Mouse (Mus musculus): ENCODE measurements around the gene Dnajc15. TPM values are rescaled to one million over a fixed set of nuclear protein-coding genes. Genes with fewer than 3 reads are reported as not detected.

Gene Dnajc15
- polyA plus RNA-seq (2014; fragmentation: Nextera tagmentation; extraction: Ambion mirVana), result 101 and 109 TPM in 2 replicates

DNA sequence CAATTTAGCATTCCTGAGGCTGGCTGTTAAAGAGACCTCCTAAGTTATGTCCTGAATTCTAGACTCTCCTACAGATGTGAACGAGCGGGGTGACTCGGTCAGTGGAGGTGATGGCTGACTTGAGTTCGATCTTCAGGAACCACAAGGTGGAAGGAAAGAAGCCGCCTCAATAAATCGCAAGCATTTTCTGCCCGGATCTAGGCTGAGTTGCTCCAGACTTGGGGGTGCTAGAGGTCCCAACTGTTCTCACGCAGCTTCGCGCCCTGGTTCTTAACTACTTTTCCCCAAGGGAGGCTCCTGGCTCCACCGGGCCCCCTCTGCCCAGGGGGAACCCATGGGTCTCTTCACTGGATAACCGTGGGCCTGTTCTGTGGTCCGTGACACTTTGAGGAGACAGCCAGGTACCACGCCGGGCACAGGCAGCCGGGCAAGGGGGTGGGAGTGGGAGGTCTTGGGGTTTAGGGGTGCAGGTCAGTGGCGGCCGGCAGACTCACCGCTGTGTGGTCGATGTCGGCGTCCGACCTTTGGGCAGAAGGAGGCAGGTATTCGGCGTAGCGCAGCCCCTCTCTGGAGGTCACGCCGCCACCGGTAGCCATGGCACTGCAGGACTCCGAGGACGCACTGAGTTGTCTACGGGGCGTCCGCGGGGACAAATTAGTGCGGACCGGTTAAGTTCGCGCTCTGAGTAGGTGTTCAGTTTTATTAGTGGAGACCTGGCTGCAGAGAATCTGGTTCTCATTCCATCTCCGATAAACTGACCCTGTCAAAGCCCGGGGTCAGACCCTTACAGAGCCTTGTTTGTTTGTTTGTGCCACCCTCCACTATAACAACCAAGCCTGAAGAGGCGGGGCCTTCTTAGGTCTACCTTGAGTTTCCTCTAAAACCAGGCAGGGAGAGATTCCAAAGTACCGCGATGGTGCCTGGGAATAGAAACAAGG, at the start of gene Dnajc15:
Dnajc15 (minus strand) TSS at position 822 of the 938 bp plus-strand sequence.
- Histone ChIP-seq H3K9ac (ENCODE audit: low read length) (peak within 1 kb of the TSS; percentile 71), H3K4me3 (ENCODE audit: low read depth, low read length) (peak within 1 kb of the TSS; percentile 82), H3K27me3 (replicated peaks; ENCODE audit: control insufficient read depth, insufficient read depth, low read length) (no peaks in the 10 kb centered on the region), H3K36me3 (ENCODE audit: control insufficient read depth, insufficient read depth, low read length) (no peaks in the 10 kb centered on the region), H3K4me1 (replicated peaks; ENCODE audit: control insufficient read depth, insufficient read depth, low read length) (no peaks in the 10 kb centered on the region; the same call in 1 of the 2 replicates), H3K4me2 (ENCODE audit: low read length) (peak within 1 kb of the TSS; percentile 66), H3K27ac (ENCODE audit: low read depth) (no peak within 1 kb of the TSS; the same call in 1 of the 2 replicates), H3K9me3 (ENCODE audit: control insufficient read depth, low read length) (no peaks in the 10 kb centered on the region)
- 1% methylated on average over 44 of the region's 44 CpGs for WGBS
- DNase-seq (ENCODE audit: low spot score) (peak; percentile 93), ATAC-seq (replicated peaks; ENCODE audit: low FRiP score, low TSS enrichment, low read depth) (peak; percentile 89)

GRCm38 (mm10) chr14:77923076-77923865, 48.3 kb upstream of the Dnajc15 start:
- H3K9ac ChIP-seq (ENCODE audit: low read length), result no peak overlapping the region
- H3K4me3 ChIP-seq (ENCODE audit: low read depth, low read length), result no peak overlapping the region
- no peaks in the 10 kb centered on the region for H3K27me3 ChIP-seq (replicated peaks; ENCODE audit: control insufficient read depth, insufficient read depth, low read length)
- WGBS, result 62% methylated on average over 6 of the region's 6 CpGs
- no peak overlapping the region for H3K27ac ChIP-seq (ENCODE audit: low read depth)
- peaks cover 5% of the 10 kb centered on the region; the same call in 1 of the 2 replicates for H3K4me1 ChIP-seq (replicated peaks; ENCODE audit: control insufficient read depth, insufficient read depth, low read length)
- no peaks in the 10 kb centered on the region for H3K36me3 ChIP-seq (ENCODE audit: control insufficient read depth, insufficient read depth, low read length)
- ATAC-seq (replicated peaks; ENCODE audit: low FRiP score, low TSS enrichment, low read depth) (no peak), DNase-seq (ENCODE audit: low spot score) (peak; percentile 35)
- no peaks in the 10 kb centered on the region for H3K9me3 ChIP-seq (ENCODE audit: control insufficient read depth, low read length)
- H3K4me2 ChIP-seq (ENCODE audit: low read length), result no peak overlapping the region

- ATAC-seq (replicated peaks; ENCODE audit: low FRiP score, low TSS enrichment, low read depth), result no peak
- 85% methylated on average over 8 of the region's 8 CpGs for WGBS
- no peak overlapping the region for H3K4me2 ChIP-seq (ENCODE audit: low read length)
Observed at GRCm38 (mm10) chr14:77921641-77922040, 46.7 kb upstream of the Dnajc15 start.

GRCm38 (mm10) chr14:77915776-77916175, 40.9 kb upstream of the Dnajc15 start:
- Histone ChIP-seq H3K4me1 (replicated peaks; ENCODE audit: control insufficient read depth, insufficient read depth, low read length) (no peaks in the 10 kb centered on the region), H3K4me3 (ENCODE audit: low read depth, low read length) (no peak overlapping the region), H3K9me3 (ENCODE audit: control insufficient read depth, low read length) (no peaks in the 10 kb centered on the region), H3K36me3 (ENCODE audit: control insufficient read depth, insufficient read depth, low read length) (no peaks in the 10 kb centered on the region), H3K27me3 (replicated peaks; ENCODE audit: control insufficient read depth, insufficient read depth, low read length) (no peaks in the 10 kb centered on the region), H3K9ac (ENCODE audit: low read length) (no peak overlapping the region), H3K27ac (ENCODE audit: low read depth) (no peak overlapping the region), H3K4me2 (ENCODE audit: low read length) (no peak overlapping the region)
- ATAC-seq (replicated peaks; ENCODE audit: low FRiP score, low TSS enrichment, low read depth) (no peak), DNase-seq (ENCODE audit: low spot score) (peak; percentile 25)
- 90% methylated on average over 5 of the region's 5 CpGs for WGBS

More at GRCm38 (mm10) chr14:77921641-77922040, 46.7 kb upstream of the Dnajc15 start:
- H3K9me3 ChIP-seq (ENCODE audit: control insufficient read depth, low read length), result no peaks in the 10 kb centered on the region
- H3K36me3 ChIP-seq (ENCODE audit: control insufficient read depth, insufficient read depth, low read length), result no peaks in the 10 kb centered on the region
- H3K27ac ChIP-seq (ENCODE audit: low read depth), result no peak overlapping the region
- H3K27me3 ChIP-seq (replicated peaks; ENCODE audit: control insufficient read depth, insufficient read depth, low read length), result no peaks in the 10 kb centered on the region
- H3K4me3 ChIP-seq (ENCODE audit: low read depth, low read length), result no peak overlapping the region
- H3K4me1 ChIP-seq (replicated peaks; ENCODE audit: control insufficient read depth, insufficient read depth, low read length), result peaks cover 5% of the 10 kb centered on the region; the same call in 1 of the 2 replicates
- peak; percentile 10 for DNase-seq (ENCODE audit: low spot score)
- no peak overlapping the region for H3K9ac ChIP-seq (ENCODE audit: low read length)

DNA sequence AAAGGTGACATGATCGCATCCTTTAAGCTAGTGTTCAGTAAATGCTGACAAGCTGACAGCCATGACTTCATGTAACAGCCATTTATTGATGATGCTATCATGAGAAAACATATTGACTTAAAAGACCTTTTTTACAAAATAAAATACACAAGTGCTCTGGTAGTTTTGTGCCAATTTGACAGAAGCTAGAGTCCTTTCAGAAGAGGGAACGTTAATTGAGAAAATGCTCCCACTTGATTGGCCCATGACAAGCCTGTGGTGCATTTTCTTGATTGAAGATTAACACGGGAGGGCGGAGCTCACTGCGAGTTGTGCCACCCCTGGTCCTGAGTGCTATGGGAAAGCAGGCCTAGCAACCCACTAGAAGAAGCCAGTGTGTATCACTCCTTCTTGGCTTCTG, 31.7 kb upstream of the Dnajc15 start:
- no peak overlapping the region for H3K4me3 ChIP-seq (ENCODE audit: low read depth, low read length)
- H3K4me2 ChIP-seq (ENCODE audit: low read length), result no peak overlapping the region
- no peaks in the 10 kb centered on the region for H3K9me3 ChIP-seq (ENCODE audit: control insufficient read depth, low read length)
- DNase-seq (ENCODE audit: low spot score) (no peak), ATAC-seq (replicated peaks; ENCODE audit: low FRiP score, low TSS enrichment, low read depth) (no peak)
- no peaks in the 10 kb centered on the region for H3K27me3 ChIP-seq (replicated peaks; ENCODE audit: control insufficient read depth, insufficient read depth, low read length)
- no peak overlapping the region for H3K9ac ChIP-seq (ENCODE audit: low read length)
- H3K27ac ChIP-seq (ENCODE audit: low read depth), result no peak overlapping the region
- 91% methylated on average over 5 of the region's 5 CpGs for WGBS
- H3K36me3 ChIP-seq (ENCODE audit: control insufficient read depth, insufficient read depth, low read length), result no peaks in the 10 kb centered on the region
- no peaks in the 10 kb centered on the region for H3K4me1 ChIP-seq (replicated peaks; ENCODE audit: control insufficient read depth, insufficient read depth, low read length)

- Histone ChIP-seq H3K36me3 (ENCODE audit: control insufficient read depth, insufficient read depth, low read length) (no peaks in the 10 kb centered on the region), H3K4me2 (ENCODE audit: low read length) (no peak overlapping the region), H3K4me3 (ENCODE audit: low read depth, low read length) (no peak overlapping the region), H3K9ac (ENCODE audit: low read length) (no peak overlapping the region), H3K9me3 (ENCODE audit: control insufficient read depth, low read length) (no peaks in the 10 kb centered on the region), H3K27me3 (replicated peaks; ENCODE audit: control insufficient read depth, insufficient read depth, low read length) (no peaks in the 10 kb centered on the region), H3K27ac (ENCODE audit: low read depth) (no peak overlapping the region), H3K4me1 (replicated peaks; ENCODE audit: control insufficient read depth, insufficient read depth, low read length) (no peaks in the 10 kb centered on the region)
- WGBS, result 81% methylated on average over 5 of the region's 5 CpGs
- DNase-seq (ENCODE audit: low spot score), result no peak
- ATAC-seq (replicated peaks; ENCODE audit: low FRiP score, low TSS enrichment, low read depth), result no peak
Observed at GRCm38 (mm10) chr14:77905466-77905865, 30.5 kb upstream of the Dnajc15 start.

DNA sequence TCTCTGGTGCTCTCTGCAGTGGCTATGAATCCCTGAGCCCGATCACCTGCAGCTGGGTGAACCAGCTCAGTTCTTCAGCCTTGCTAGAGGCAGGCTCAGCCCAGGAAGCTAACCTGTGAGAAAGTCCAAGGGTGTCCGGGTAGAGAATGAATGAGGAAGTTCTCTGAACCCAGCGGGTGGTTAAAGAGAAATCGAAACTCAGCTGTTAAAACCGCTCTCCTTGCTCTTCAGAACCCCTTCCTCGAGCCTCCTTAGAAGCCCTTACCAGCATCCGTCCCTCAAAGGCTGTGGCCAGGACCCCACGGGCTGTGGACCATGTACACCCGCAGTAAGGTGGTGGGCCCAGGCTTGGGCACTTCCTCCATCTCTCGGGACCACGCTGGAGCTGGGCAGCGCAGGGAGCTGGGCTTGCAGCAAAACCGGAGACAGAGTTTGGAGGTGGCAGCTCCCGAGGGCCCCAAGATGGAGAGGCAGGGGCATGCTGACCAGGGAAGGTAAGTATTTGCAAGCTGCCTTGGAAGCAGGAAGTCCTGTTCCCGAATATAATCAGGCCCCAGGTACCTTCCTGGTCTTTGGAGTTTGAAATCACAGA, 29.3 kb upstream of the Dnajc15 start, which contains the start of gene Epsti1:
Epsti1 (plus strand) TSS at position 69 of the 592 bp plus-strand sequence.
- H3K4me2 ChIP-seq (ENCODE audit: low read length), result peak within 1 kb of the TSS; percentile 1; the same call in 1 of the 2 replicates
- ATAC-seq (replicated peaks; ENCODE audit: low FRiP score, low TSS enrichment, low read depth), result no peak

DNA sequence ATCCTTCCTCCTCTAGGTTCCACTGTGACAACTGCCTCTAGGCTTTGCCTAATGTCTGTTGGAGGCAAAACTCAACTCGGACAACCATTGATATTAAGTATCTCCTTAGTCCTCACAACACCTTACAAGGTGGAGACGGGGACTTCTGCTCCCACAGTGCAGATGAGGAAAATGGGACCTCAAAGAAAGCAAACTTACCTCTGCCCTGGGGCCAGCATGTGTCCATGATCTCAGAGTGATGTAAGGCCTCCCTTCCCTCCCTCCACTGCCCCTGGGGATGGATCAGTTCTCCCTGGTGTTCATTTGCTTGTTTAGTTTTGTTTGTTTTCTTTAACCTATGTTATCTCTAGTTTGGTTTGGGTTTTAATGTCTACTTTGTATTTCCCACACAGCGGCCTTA, 27.6 kb upstream of the Dnajc15 start:
- ATAC-seq (replicated peaks; ENCODE audit: low FRiP score, low TSS enrichment, low read depth), result no peak
- H3K36me3 ChIP-seq (ENCODE audit: control insufficient read depth, insufficient read depth, low read length), result no peaks in the 10 kb centered on the region
- WGBS, result 92% methylated on average over 3 of the region's 3 CpGs
- H3K4me2 ChIP-seq (ENCODE audit: low read length), result no peak overlapping the region
- no peaks in the 10 kb centered on the region for H3K27me3 ChIP-seq (replicated peaks; ENCODE audit: control insufficient read depth, insufficient read depth, low read length)
- no peaks in the 10 kb centered on the region for H3K4me1 ChIP-seq (replicated peaks; ENCODE audit: control insufficient read depth, insufficient read depth, low read length)
- no peaks in the 10 kb centered on the region for H3K9me3 ChIP-seq (ENCODE audit: control insufficient read depth, low read length)
- H3K27ac ChIP-seq (ENCODE audit: low read depth), result no peak overlapping the region
- no peak overlapping the region for H3K4me3 ChIP-seq (ENCODE audit: low read depth, low read length)
- DNase-seq (ENCODE audit: low spot score), result no peak
- no peak overlapping the region for H3K9ac ChIP-seq (ENCODE audit: low read length)

More for the DNA sequence above, 29.3 kb upstream of the Dnajc15 start, which contains the start of gene Epsti1:
- no peak within 1 kb of the TSS for H3K27ac ChIP-seq (ENCODE audit: low read depth)
- no peaks in the 10 kb centered on the region for H3K36me3 ChIP-seq (ENCODE audit: control insufficient read depth, insufficient read depth, low read length)
- H3K4me1 ChIP-seq (replicated peaks; ENCODE audit: control insufficient read depth, insufficient read depth, low read length), result no peaks in the 10 kb centered on the region
- DNase-seq (ENCODE audit: low spot score), result peak; percentile 53
- H3K27me3 ChIP-seq (replicated peaks; ENCODE audit: control insufficient read depth, insufficient read depth, low read length), result no peaks in the 10 kb centered on the region
- no peaks in the 10 kb centered on the region for H3K9me3 ChIP-seq (ENCODE audit: control insufficient read depth, low read length)
- WGBS, result 55% methylated on average over 15 of the region's 15 CpGs
- H3K9ac ChIP-seq (ENCODE audit: low read length), result no peak within 1 kb of the TSS
- H3K4me3 ChIP-seq (ENCODE audit: low read depth, low read length), result 0 out of 2 replicates have a peak within 1 kb of the TSS, but pooled peaks have one; percentile 0
